Mouse (Mus musculus): Measurements from ENCODE around the gene Sim1. TPM values are rescaled to one million over a fixed set of nuclear protein-coding genes. Genes with fewer than 3 reads are reported as not detected.

The Sim1 gene
- polyA plus RNA-seq, 1 experiment from 2014 or later: 10.1 TPM

GRCm38 (mm10) chr10:50893546-50893945 lies 1.0 kb upstream of the Sim1 start:
- Histone ChIP-seq H3K9ac (replicated peaks; ENCODE audit: low read length) (peak overlapping the region; percentile 68), H3K27me3 (ENCODE audit: insufficient read depth, low read length) (peaks cover 79% of the 10 kb centered on the region), H3K9me3 (ENCODE audit: low read length) (no peaks in the 10 kb centered on the region), H3K27ac (ENCODE audit: low read length) (no peak overlapping the region), H3K4me3 (ENCODE audit: low read length) (peak overlapping the region; percentile 58), H3K36me3 (ENCODE audit: insufficient read depth, low read length) (no peaks in the 10 kb centered on the region), H3K4me2 (replicated peaks; ENCODE audit: low read depth, low read length) (peak overlapping the region; percentile 63), H3K4me1 (ENCODE audit: insufficient read depth, low read length) (peaks cover 8% of the 10 kb centered on the region; the same call in 1 of the 2 replicates)
- ATAC-seq (ENCODE audit: low FRiP score, low TSS enrichment): no peak
- 3% methylated on average over 10 of the region's 10 CpGs for WGBS

DNA sequence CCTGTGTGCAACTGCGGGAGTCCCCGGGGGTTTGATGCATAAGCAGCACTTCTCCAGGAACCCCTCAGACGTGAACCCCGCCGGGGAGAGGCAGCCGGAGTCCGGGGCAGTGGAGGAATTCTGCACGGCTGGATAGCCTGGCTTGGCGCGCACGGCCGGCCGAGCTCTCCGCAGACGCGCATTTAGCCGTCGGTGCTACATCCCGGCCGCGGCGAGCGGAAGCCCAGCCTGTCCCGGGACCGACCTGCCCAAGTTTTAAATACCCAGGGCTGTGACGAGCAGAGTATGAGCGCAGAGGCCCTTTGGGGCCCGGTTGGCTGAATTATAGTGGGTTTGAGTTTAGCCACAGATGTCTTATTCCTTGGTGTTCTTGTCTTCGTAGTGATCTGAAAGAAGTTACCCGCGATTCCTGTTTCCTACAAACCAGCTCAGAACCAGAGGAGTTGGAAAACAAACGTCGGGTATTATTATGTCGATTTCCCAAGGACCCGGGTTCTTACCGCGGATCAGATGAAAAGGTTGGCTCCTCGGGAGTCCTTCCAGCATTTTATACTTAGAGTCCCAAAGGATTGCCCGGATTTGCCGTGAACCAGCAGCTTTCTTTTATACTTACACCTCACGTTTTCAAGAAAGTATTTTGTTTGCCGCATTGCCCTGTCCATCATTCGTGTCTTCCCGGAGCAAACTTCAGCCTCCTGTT lies 687 bp downstream of the Sim1 start:
- Histone ChIP-seq H3K4me2 (replicated peaks; ENCODE audit: low read depth, low read length) (peak overlapping the region; percentile 63), H3K36me3 (ENCODE audit: insufficient read depth, low read length) (no peaks in the 10 kb centered on the region), H3K27me3 (ENCODE audit: insufficient read depth, low read length) (peaks cover 70% of the 10 kb centered on the region), H3K4me1 (ENCODE audit: insufficient read depth, low read length) (peaks cover 8% of the 10 kb centered on the region; the same call in 1 of the 2 replicates), H3K9ac (replicated peaks; ENCODE audit: low read length) (peak overlapping the region; percentile 73), H3K4me3 (ENCODE audit: low read length) (peak overlapping the region; percentile 58), H3K27ac (ENCODE audit: low read length) (peak overlapping the region; percentile 90), H3K9me3 (ENCODE audit: low read length) (no peaks in the 10 kb centered on the region)
- ATAC-seq (ENCODE audit: low FRiP score, low TSS enrichment): 0 out of 2 replicates have a peak, but pooled peaks have one; percentile 12
- WGBS: under 1% methylated on average over 44 of the region's 44 CpGs

DNA sequence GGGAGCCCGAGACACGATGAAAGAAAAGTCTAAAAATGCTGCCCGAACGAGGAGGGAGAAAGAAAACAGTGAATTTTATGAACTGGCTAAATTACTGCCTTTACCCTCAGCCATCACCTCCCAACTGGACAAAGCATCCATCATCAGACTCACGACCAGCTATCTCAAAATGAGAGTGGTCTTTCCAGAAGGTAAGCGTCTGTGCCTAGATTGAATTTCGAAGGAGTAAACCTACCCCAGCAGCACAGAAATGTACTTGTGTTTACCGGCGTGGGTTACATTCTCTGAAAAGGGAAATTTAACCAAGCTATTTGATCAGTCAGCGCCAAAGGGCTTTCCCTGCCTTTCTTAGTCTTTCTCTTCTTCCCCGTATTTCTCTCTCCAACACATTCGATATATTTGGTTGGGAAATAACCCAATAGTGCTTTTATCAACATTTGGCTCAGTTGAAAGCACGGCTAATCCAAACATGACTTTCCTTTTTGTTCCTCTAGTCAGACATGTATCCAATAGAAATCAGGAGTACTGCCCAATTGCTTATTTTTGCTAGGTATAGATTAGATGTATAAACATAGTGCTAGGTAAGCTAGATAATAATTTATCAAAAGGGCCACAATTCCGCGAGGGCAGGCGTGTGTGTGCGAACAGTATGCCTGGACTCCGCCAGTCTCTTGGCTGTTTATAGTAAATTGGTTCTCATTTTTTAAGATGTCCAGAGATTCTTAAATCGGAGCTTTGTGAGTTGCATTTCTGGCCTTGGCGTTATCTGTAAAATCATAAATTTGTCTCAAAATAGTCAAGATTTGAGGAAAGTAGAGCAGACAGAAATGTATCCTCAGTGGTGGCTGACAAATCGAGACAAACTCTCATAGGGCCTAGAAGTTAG lies 1.6 kb downstream of the Sim1 start:
- Histone ChIP-seq H3K4me1 (ENCODE audit: insufficient read depth, low read length) (peaks cover 10% of the 10 kb centered on the region; the same call in 1 of the 2 replicates), H3K27me3 (ENCODE audit: insufficient read depth, low read length) (peaks cover 71% of the 10 kb centered on the region), H3K9me3 (ENCODE audit: low read length) (no peaks in the 10 kb centered on the region), H3K4me3 (ENCODE audit: low read length) (peak overlapping the region; percentile 58), H3K27ac (ENCODE audit: low read length) (0 out of 2 replicates have a peak overlapping the region, but pooled peaks have one; percentile 31), H3K9ac (replicated peaks; ENCODE audit: low read length) (peak overlapping the region; percentile 73), H3K4me2 (replicated peaks; ENCODE audit: low read depth, low read length) (peak overlapping the region; percentile 63), H3K36me3 (ENCODE audit: insufficient read depth, low read length) (no peaks in the 10 kb centered on the region)
- WGBS: 5% methylated on average over 21 of the region's 21 CpGs
- ATAC-seq (ENCODE audit: low FRiP score, low TSS enrichment): no peak

DNA sequence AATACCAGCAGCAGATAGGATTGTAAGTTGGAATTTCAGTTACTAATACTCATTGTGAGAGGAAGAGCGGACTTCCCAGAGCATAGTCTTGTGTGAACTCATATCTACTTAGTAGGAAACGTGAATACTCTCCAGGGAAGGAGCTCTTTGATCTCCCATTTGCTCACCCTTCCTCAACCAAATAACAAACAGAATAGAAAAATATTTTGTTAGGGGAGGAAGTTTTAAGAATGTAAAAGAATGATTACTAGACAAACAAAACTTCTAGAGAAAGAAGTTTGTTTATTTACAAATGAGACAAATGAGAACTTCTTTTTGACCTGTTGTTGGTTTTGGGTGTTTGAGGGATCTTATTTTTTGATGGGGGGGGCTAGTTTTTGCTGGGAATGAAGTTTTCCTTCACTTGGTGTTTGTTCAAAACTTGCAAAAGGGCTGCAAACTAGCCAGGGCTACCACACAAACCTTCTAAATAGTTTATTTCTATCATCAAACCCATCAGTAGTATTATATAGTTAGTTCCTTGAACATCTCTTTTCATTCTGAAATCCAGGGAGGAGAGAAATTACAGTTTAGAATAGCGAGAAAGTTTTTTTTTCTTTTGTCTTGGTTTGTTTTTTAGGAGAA lies 2.3 kb downstream of the Sim1 start:
- Histone ChIP-seq H3K4me2 (replicated peaks; ENCODE audit: low read depth, low read length) (peak overlapping the region; percentile 63), H3K9ac (replicated peaks; ENCODE audit: low read length) (peak overlapping the region; percentile 73), H3K4me1 (ENCODE audit: insufficient read depth, low read length) (peaks cover 11% of the 10 kb centered on the region; the same call in 1 of the 2 replicates), H3K4me3 (ENCODE audit: low read length) (peak overlapping the region; percentile 58), H3K9me3 (ENCODE audit: low read length) (no peaks in the 10 kb centered on the region), H3K27me3 (ENCODE audit: insufficient read depth, low read length) (peaks cover 70% of the 10 kb centered on the region), H3K36me3 (ENCODE audit: insufficient read depth, low read length) (no peaks in the 10 kb centered on the region), H3K27ac (ENCODE audit: low read length) (0 out of 2 replicates have a peak overlapping the region, but pooled peaks have one; percentile 31)
- 7% methylated on average over 3 of the region's 3 CpGs for WGBS
- no peak for ATAC-seq (ENCODE audit: low FRiP score, low TSS enrichment)

DNA sequence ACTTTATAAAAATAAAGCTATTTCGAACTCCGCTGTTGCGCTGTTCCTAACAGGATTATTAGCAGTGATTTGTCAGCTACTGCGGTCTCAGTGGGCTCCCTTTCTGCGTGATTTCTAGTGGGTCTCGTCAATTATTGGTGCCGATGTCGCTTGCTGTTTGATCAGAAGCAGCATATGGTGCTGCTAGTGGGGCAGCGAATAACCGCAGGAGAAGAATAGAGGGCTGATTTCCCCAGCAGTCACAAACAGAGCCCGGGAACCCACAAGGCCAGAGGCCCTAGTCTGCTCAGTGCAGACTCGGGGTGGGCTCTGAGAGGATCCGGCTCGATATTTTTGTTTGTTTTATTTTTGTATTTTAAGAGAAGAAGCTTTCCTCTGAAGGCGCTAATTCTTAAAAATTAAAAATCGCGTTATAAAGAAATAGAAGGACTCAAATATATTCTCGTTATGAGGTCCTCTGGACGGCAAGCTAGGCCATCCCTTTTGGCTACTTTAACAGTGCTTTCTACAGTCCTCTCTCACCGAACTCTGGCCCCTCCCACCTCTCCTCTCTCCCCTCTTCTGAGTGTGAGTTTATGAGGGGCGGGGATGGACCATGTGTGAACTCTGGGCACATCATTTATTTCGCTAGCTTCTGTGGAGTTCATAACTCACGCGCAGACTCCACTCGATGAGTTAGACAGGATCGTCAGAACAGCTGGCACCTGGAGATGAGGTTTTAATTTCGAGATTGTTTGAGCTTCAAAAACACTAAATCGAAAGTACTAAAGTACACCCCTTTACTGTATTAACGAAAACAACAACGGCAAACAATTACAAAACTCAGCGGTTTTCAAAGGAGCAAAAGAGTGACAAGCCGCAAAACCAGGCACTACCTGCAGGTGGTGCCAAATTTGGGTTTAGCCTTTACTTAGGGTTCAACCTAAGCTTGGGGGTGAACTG lies 3.2 kb downstream of the Sim1 start:
- no peaks in the 10 kb centered on the region for H3K36me3 ChIP-seq (ENCODE audit: insufficient read depth, low read length)
- H3K4me2 ChIP-seq (replicated peaks; ENCODE audit: low read depth, low read length): peak overlapping the region; percentile 43
- peak overlapping the region; percentile 58 for H3K4me3 ChIP-seq (ENCODE audit: low read length)
- ATAC-seq (ENCODE audit: low FRiP score, low TSS enrichment): no peak
- H3K27me3 ChIP-seq (ENCODE audit: insufficient read depth, low read length): peaks cover 68% of the 10 kb centered on the region
- H3K27ac ChIP-seq (ENCODE audit: low read length): peak overlapping the region; percentile 74
- WGBS: under 1% methylated on average over 32 of the region's 32 CpGs
- H3K9ac ChIP-seq (replicated peaks; ENCODE audit: low read length): peak overlapping the region; percentile 73
- peaks cover 11% of the 10 kb centered on the region; the same call in 1 of the 2 replicates for H3K4me1 ChIP-seq (ENCODE audit: insufficient read depth, low read length)
- no peaks in the 10 kb centered on the region for H3K9me3 ChIP-seq (ENCODE audit: low read length)

GRCm38 (mm10) chr10:50898621-50899020 lies 4.1 kb downstream of the Sim1 start:
- Histone ChIP-seq H3K27me3 (ENCODE audit: insufficient read depth, low read length) (peaks cover 68% of the 10 kb centered on the region), H3K36me3 (ENCODE audit: insufficient read depth, low read length) (no peaks in the 10 kb centered on the region), H3K27ac (ENCODE audit: low read length) (no peak overlapping the region), H3K4me2 (replicated peaks; ENCODE audit: low read depth, low read length) (peak overlapping the region; percentile 40), H3K4me3 (ENCODE audit: low read length) (peak overlapping the region; percentile 38), H3K4me1 (ENCODE audit: insufficient read depth, low read length) (peaks cover 11% of the 10 kb centered on the region; the same call in 1 of the 2 replicates), H3K9me3 (ENCODE audit: low read length) (no peaks in the 10 kb centered on the region), H3K9ac (replicated peaks; ENCODE audit: low read length) (0 out of 2 replicates have a peak overlapping the region, but pooled peaks have one; percentile 16)
- ATAC-seq (ENCODE audit: low FRiP score, low TSS enrichment): no peak
- WGBS: 13% methylated on average over 2 of the region's 2 CpGs

DNA sequence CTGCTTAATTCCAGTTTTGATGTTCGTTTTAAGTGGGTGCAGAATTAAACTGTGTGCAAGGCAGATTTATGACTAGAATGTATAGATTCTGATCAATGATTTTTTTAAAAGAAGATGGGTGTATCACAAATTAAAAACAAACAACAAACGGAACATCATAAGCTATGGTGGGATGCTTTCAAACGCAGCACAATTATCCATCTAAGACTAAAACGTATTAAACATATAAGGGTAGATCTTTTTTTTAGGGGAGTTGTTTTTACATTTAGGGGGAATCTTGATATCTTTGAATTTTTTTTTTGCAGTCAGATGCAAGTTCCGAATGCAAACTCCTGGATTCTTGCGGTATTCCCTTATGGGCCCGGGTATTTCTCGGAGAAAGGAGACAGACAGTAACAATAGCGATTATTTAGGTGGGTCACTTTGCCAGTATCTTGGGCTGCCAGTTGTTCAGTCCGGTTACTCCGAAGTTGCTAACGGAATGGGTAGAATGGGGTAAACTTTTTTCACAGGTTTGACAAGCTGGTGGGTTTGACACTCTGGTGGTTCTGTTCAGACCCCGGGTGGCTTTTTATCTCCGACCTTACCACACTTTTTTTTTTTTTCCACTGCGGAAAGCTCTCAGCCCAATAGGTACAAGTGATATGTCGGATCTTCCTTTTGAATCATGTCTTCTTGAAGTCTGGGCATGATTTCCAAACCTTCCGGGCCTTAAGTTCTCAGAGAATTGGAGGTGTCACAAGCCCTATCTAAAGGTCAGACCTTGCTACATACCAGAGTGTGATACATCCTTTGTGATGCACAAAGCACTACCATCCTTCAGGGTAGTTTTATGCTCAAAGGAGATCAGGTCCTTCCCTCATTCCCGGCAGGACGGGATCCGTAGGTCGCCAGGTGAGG lies 5.5 kb downstream of the Sim1 start:
- Histone ChIP-seq H3K27me3 (ENCODE audit: insufficient read depth, low read length) (peaks cover 68% of the 10 kb centered on the region), H3K4me2 (replicated peaks; ENCODE audit: low read depth, low read length) (peak overlapping the region; percentile 52), H3K9me3 (ENCODE audit: low read length) (no peaks in the 10 kb centered on the region), H3K4me3 (ENCODE audit: low read length) (peak overlapping the region; percentile 39), H3K9ac (replicated peaks; ENCODE audit: low read length) (peak overlapping the region; percentile 52), H3K4me1 (ENCODE audit: insufficient read depth, low read length) (peaks cover 11% of the 10 kb centered on the region; the same call in 1 of the 2 replicates), H3K27ac (ENCODE audit: low read length) (peak overlapping the region; percentile 92), H3K36me3 (ENCODE audit: insufficient read depth, low read length) (no peaks in the 10 kb centered on the region)
- ATAC-seq (ENCODE audit: low FRiP score, low TSS enrichment): no peak
- WGBS: 2% methylated on average over 21 of the region's 21 CpGs
